ENCODE assay signal across 23 mouse cellular contexts in the genomic region with DNA sequence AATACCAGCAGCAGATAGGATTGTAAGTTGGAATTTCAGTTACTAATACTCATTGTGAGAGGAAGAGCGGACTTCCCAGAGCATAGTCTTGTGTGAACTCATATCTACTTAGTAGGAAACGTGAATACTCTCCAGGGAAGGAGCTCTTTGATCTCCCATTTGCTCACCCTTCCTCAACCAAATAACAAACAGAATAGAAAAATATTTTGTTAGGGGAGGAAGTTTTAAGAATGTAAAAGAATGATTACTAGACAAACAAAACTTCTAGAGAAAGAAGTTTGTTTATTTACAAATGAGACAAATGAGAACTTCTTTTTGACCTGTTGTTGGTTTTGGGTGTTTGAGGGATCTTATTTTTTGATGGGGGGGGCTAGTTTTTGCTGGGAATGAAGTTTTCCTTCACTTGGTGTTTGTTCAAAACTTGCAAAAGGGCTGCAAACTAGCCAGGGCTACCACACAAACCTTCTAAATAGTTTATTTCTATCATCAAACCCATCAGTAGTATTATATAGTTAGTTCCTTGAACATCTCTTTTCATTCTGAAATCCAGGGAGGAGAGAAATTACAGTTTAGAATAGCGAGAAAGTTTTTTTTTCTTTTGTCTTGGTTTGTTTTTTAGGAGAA. TPM values are rescaled to one million over a fixed set of nuclear protein-coding genes. Genes with fewer than 3 reads are reported as not detected.
DNase-seq lines count a peak whose midpoint lies in the region; ATAC-seq and TF ChIP-seq lines count a peak whose summit lies in the region.
"Had no signal": no experiment of that assay in that cellular context is flagged by ENCODE, and none has a peak within 500 bp of the region (broad histone marks: within the 10 kb centered on the region; RNA-seq: fewer than 3 reads in every experiment).

No protein-coding gene starts in this region.

- DNase-seq in hindbrain, embryonic 11.5 days (ENCODE audit: low spot score), result peak; percentile 40
- peak; percentile 24 for DNase-seq in lung, embryonic 14.5 days
- DNase-seq in lung, postnatal 10 days, result no peak
- DNase-seq in thymus, postnatal 14 days, result no peak
- DNase-seq: cerebellum, adult 8-10 months; gastrocnemius, postnatal 25 days; heart, adult 2 months; right cerebral cortex, postnatal 14 days; spleen, adult 18-20 months had no signal

- H3K27ac ChIP-seq in hindbrain, embryonic 11.5 days (ENCODE audit: low read depth, low read length), result no peak overlapping the region
- H3K27ac ChIP-seq in hindbrain, embryonic 12.5 days, result no peak overlapping the region
- H3K27ac ChIP-seq in lung, embryonic 14.5 days (ENCODE audit: low read depth), result no peak overlapping the region
- no peak overlapping the region for H3K27ac ChIP-seq in embryonic facial prominence, embryonic 15.5 days (replicated peaks)
- H3K27ac ChIP-seq in midbrain, embryonic 16.5 days (ENCODE audit: low read length), result no peak overlapping the region
- H3K27ac ChIP-seq: heart, adult 2 months; limb, embryonic 15.5 days; liver, embryonic 15.5 days; neural tube, embryonic 13.5 days had no signal

- peaks cover 73% of the 10 kb centered on the region for H3K27me3 ChIP-seq in hindbrain, embryonic 11.5 days (ENCODE audit: control insufficient read depth, insufficient read depth, low read length)
- H3K27me3 ChIP-seq in hindbrain, embryonic 12.5 days, result peaks cover 85% of the 10 kb centered on the region
- peaks cover 97% of the 10 kb centered on the region for H3K27me3 ChIP-seq in lung, embryonic 14.5 days (ENCODE audit: insufficient read depth, low read length)
- peaks cover 82% of the 10 kb centered on the region for H3K27me3 ChIP-seq in embryonic facial prominence, embryonic 15.5 days
- peaks cover 35% of the 10 kb centered on the region for H3K27me3 ChIP-seq in midbrain, embryonic 16.5 days (ENCODE audit: control insufficient read depth, insufficient read depth, low read depth, low read length)

- H3K9ac ChIP-seq in hindbrain, embryonic 11.5 days (ENCODE audit: low read depth, low read length), result no peak overlapping the region
- H3K9ac ChIP-seq in hindbrain, embryonic 12.5 days, result no peak overlapping the region
- H3K9ac ChIP-seq in lung, embryonic 14.5 days, result no peak overlapping the region
- no peak overlapping the region for H3K9ac ChIP-seq in embryonic facial prominence, embryonic 15.5 days
- H3K9ac ChIP-seq in midbrain, embryonic 16.5 days (ENCODE audit: low read depth, low read length), result no peak overlapping the region
- H3K9ac ChIP-seq: limb, embryonic 15.5 days; liver, embryonic 15.5 days; neural tube, embryonic 13.5 days had no signal

- WGBS in hindbrain, embryonic 11.5 days, result 7% methylated on average over 3 of the region's 3 CpGs
- 8% methylated on average over 3 of the region's 3 CpGs for WGBS in hindbrain, embryonic 12.5 days
- WGBS in lung, embryonic 14.5 days, result 9% methylated on average over 3 of the region's 3 CpGs
- WGBS in embryonic facial prominence, embryonic 15.5 days, result 10% methylated on average over 3 of the region's 3 CpGs
- WGBS in midbrain, embryonic 16.5 days, result 7% methylated on average over 3 of the region's 3 CpGs

- no peak for TF ChIP-seq CTCF in lung, embryonic 14.5 days (IDR thresholded peaks at IDR 0.05; ENCODE audit: low read depth)

- 0 out of 2 replicates have a peak, but pooled peaks cover 8% of the 10 kb centered on the region for H3K4me1 ChIP-seq in hindbrain, embryonic 11.5 days (replicated peaks; ENCODE audit: control insufficient read depth, insufficient read depth, low read length)
- H3K4me1 ChIP-seq in hindbrain, embryonic 12.5 days, result peaks cover 16% of the 10 kb centered on the region
- H3K4me1 ChIP-seq in lung, embryonic 14.5 days (ENCODE audit: insufficient read depth), result peaks cover 4% of the 10 kb centered on the region; the same call in 1 of the 2 replicates
- peaks cover 30% of the 10 kb centered on the region for H3K4me1 ChIP-seq in embryonic facial prominence, embryonic 15.5 days
- peaks cover 11% of the 10 kb centered on the region for H3K4me1 ChIP-seq in midbrain, embryonic 16.5 days (ENCODE audit: control insufficient read depth, insufficient read depth, low read length)

- no peaks in the 10 kb centered on the region for H3K9me3 ChIP-seq in hindbrain, embryonic 11.5 days (ENCODE audit: control insufficient read depth, low read length)
- H3K9me3 ChIP-seq in hindbrain, embryonic 12.5 days (replicated peaks), result no peaks in the 10 kb centered on the region
- no peaks in the 10 kb centered on the region for H3K9me3 ChIP-seq in lung, embryonic 14.5 days (ENCODE audit: low read depth, low read length)
- H3K9me3 ChIP-seq in embryonic facial prominence, embryonic 15.5 days (replicated peaks), result no peaks in the 10 kb centered on the region
- H3K9me3 ChIP-seq in midbrain, embryonic 16.5 days (replicated peaks; ENCODE audit: control insufficient read depth, low read length, poor library complexity, severe bottlenecking), result no peaks in the 10 kb centered on the region
- H3K9me3 ChIP-seq: limb, embryonic 15.5 days; liver, embryonic 15.5 days; neural tube, embryonic 13.5 days had no signal

- no peak overlapping the region for H3K4me2 ChIP-seq in hindbrain, embryonic 11.5 days (replicated peaks; ENCODE audit: low read depth, low read length)
- H3K4me2 ChIP-seq in hindbrain, embryonic 12.5 days (replicated peaks), result no peak overlapping the region
- no peak overlapping the region for H3K4me2 ChIP-seq in lung, embryonic 14.5 days
- H3K4me2 ChIP-seq in embryonic facial prominence, embryonic 15.5 days (replicated peaks), result no peak overlapping the region
- no peak overlapping the region for H3K4me2 ChIP-seq in midbrain, embryonic 16.5 days (ENCODE audit: low read length)
- H3K4me2 ChIP-seq: limb, embryonic 15.5 days; liver, embryonic 15.5 days; neural tube, embryonic 13.5 days had no signal

- no peaks in the 10 kb centered on the region for H3K36me3 ChIP-seq in hindbrain, embryonic 11.5 days (ENCODE audit: control insufficient read depth, insufficient read depth, low read length)
- no peaks in the 10 kb centered on the region for H3K36me3 ChIP-seq in hindbrain, embryonic 12.5 days
- no peaks in the 10 kb centered on the region for H3K36me3 ChIP-seq in lung, embryonic 14.5 days (ENCODE audit: insufficient read depth)
- no peaks in the 10 kb centered on the region for H3K36me3 ChIP-seq in embryonic facial prominence, embryonic 15.5 days
- no peaks in the 10 kb centered on the region for H3K36me3 ChIP-seq in midbrain, embryonic 16.5 days (ENCODE audit: control insufficient read depth, insufficient read depth, low read length)
- H3K36me3 ChIP-seq: limb, embryonic 15.5 days; liver, embryonic 15.5 days; neural tube, embryonic 13.5 days had no signal

- H3K4me3 ChIP-seq in hindbrain, embryonic 11.5 days (ENCODE audit: low read depth, low read length), result no peak overlapping the region
- no peak overlapping the region for H3K4me3 ChIP-seq in hindbrain, embryonic 12.5 days
- no peak overlapping the region for H3K4me3 ChIP-seq in lung, embryonic 14.5 days (ENCODE audit: low read depth, low read length)
- H3K4me3 ChIP-seq in embryonic facial prominence, embryonic 15.5 days (replicated peaks), result peak overlapping the region; percentile 51
- H3K4me3 ChIP-seq in midbrain, embryonic 16.5 days (ENCODE audit: low read depth, low read length), result peak overlapping the region; percentile 10; the same call in 1 of the 2 replicates
- H3K4me3 ChIP-seq: heart, adult 2 months; liver, embryonic 15.5 days; neural tube, embryonic 13.5 days had no signal

- no peak for ATAC-seq in hindbrain, embryonic 11.5 days (ENCODE audit: low FRiP score)
- no peak for ATAC-seq in hindbrain, embryonic 12.5 days (ENCODE audit: low FRiP score)
- no peak for ATAC-seq in lung, embryonic 14.5 days (ENCODE audit: insufficient read depth)
- ATAC-seq in embryonic facial prominence, embryonic 15.5 days (ENCODE audit: insufficient number of reproducible peaks, low FRiP score, low TSS enrichment, low read depth), result no peak
- no peak for ATAC-seq in midbrain, embryonic 16.5 days
- ATAC-seq: forebrain, embryonic 14.5 days; hindbrain, embryonic 16.5 days; intestine, postnatal 0 days; lung, postnatal 0 days had no signal

RNA-seq across cellular contexts. Expression of gene Sim1, which starts 2.3 kb away (rescaled TPM):
- polyA plus RNA-seq in hindbrain, embryonic 11.5 days (2014; fragmentation: Nextera tagmentation; extraction: Ambion mirVana), result 0.90 and 1.1 TPM in 2 replicates
- polyA plus RNA-seq in hindbrain, embryonic 12.5 days (2016; fragmentation: Nextera tagmentation; extraction: Ambion mirVana), result 1.1 TPM in 2 replicates
- 0.04 and 0.05 TPM in 2 replicates for polyA plus RNA-seq in lung, embryonic 14.5 days (2014; fragmentation: Nextera tagmentation; extraction: Ambion mirVana)
- polyA plus RNA-seq in embryonic facial prominence, embryonic 15.5 days (2015; fragmentation: Nextera tagmentation; extraction: Ambion mirVana), result 0.83 and 1.6 TPM in 2 replicates
- 2.0 and 2.8 TPM in 2 replicates for polyA plus RNA-seq in midbrain, embryonic 16.5 days (2015; fragmentation: Nextera tagmentation; extraction: Ambion mirVana)
- polyA plus RNA-seq: adrenal gland, adult 2 months; heart, adult 2 months; heart, embryonic 14.5 days; intestine, postnatal 0 days; liver, embryonic 15.5 days; lung, postnatal 0 days; stomach, embryonic 14.5 days; urinary bladder, adult 2 months had no signal

Comparison
In these comparisons a context has a peak if more than half of its experiments do, and no peak if none do; other contexts are left out.
1. DNase-seq: peak in hindbrain, embryonic 11.5 days (single experiment) and lung, embryonic 14.5 days (single experiment); none in lung, postnatal 10 days (single experiment) and thymus, postnatal 14 days (single experiment).
2. H3K4me3 ChIP-seq: peak in embryonic facial prominence, embryonic 15.5 days (single experiment) and midbrain, embryonic 16.5 days (single experiment); none in hindbrain, embryonic 11.5 days (single experiment), hindbrain, embryonic 12.5 days (single experiment) and lung, embryonic 14.5 days (single experiment).